In the genomic region with DNA sequence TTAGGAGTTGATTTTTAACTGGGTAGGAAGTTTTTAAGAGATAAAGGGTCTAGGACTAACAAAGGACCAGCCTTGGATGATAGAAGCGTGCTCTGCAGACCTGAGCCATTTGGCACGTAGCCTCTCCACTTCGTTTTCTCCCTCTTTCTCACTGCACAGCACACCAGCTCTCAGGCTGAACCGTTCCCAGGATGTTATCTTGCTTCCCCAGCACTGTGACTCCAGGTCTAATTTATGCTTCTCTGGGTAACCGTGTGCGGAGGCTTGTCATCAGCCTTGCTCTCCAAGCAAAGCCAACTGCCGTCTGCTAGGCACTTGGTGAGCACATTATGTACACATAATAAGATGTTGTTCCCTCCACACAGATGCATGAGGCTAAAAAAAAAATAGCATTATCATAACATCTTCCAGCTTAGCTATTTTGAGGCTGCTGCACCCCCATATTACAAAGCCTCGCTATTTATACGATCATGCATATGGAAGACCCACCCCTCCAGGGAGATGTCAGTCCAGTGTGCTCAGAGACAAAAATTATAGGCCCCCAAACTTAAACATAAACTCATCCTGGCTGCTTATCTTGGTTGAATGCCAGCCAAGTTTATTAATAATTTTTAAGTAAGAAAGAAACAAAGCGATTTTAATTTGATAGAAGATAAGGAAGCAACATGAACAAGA, we compare ENCODE assay signal across 9 mouse cellular contexts.
DNase-seq lines count a peak whose midpoint lies in the region; ATAC-seq and TF ChIP-seq lines count a peak whose summit lies in the region.
"Had no signal": no experiment of that assay in that cellular context is flagged by ENCODE, and none has a peak within 500 bp of the region (broad histone marks: within the 10 kb centered on the region; RNA-seq: fewer than 3 reads in every experiment).

No protein-coding gene starts in this region.

- H3K27me3 ChIP-seq in thymus, adult 2 months (ENCODE audit: control insufficient read depth, insufficient read depth, low read length) = no peaks in the 10 kb centered on the region; the same call in 1 of the 2 replicates
- H3K27me3 ChIP-seq: embryonic facial prominence, embryonic 13.5 days had no signal

- peak; percentile 97 for ATAC-seq in megakaryocyte-erythroid progenitor cell, adult 5-6 weeks (replicated peaks; ENCODE audit: low FRiP score, low TSS enrichment, poor library complexity, severe bottlenecking)

- no peak for TF ChIP-seq CTCF in layer of hippocampus, adult 2 months (conservative IDR thresholded peaks at IDR 0.05)
- TF ChIP-seq CTCF in thymus, adult 2 months (IDR thresholded peaks at IDR 0.05; ENCODE audit: borderline replicate concordance, control insufficient read depth, extremely low read depth, insufficient read depth, low read length, poor library complexity) = no peak

- 13% methylated on average over 10 of the region's 10 CpGs for WGBS in thymus, adult 2 months

- no peak overlapping the region for H3K4me3 ChIP-seq in layer of hippocampus, adult 2 months
- no peak overlapping the region for H3K4me3 ChIP-seq in thymus, adult 2 months (ENCODE audit: control insufficient read depth, insufficient read depth, low read length)
- H3K4me3 ChIP-seq: embryonic facial prominence, embryonic 13.5 days had no signal

- no peaks in the 10 kb centered on the region for H3K4me1 ChIP-seq in thymus, adult 2 months (replicated peaks; ENCODE audit: control insufficient read depth, insufficient read depth, low read length)

- H3K27ac ChIP-seq in layer of hippocampus, adult 2 months = peak overlapping the region; percentile 93
- H3K27ac ChIP-seq in thymus, adult 2 months (ENCODE audit: control insufficient read depth, insufficient read depth, low read length) = no peak overlapping the region
- H3K27ac ChIP-seq: embryonic facial prominence, embryonic 13.5 days had no signal

- peak; percentile 12 to 40 for DNase-seq in heart, adult 18-20 months
- no peak for DNase-seq in heart, postnatal 25 days (ENCODE audit: low spot score)
- DNase-seq in c-Kit-positive CD71-negative TER-119-negative erythroid progenitor cells, embryonic 14.5 days (ENCODE audit: low read depth) = peak; percentile 43
- peak; percentile 63 to 84 for DNase-seq in layer of hippocampus, adult 2 months (ENCODE audit: low spot score in 2 of 2)
- DNase-seq in thymus, adult 2 months = no peak
- DNase-seq in gastrocnemius, postnatal 14 days = no peak
- DNase-seq in yolk sac, embryonic 10.5 days (ENCODE audit: low spot score) = no peak

- intact Hi-C loops in heart, postnatal 25 days (cut with DNase I) = no loop called here
- intact Hi-C loops in gastrocnemius, postnatal 14 days (cut with DNase I; ENCODE audit: low total_unique reads) = no loop called here

- TF ChIP-seq POLR2A in thymus, adult 2 months (IDR thresholded peaks at IDR 0.05; ENCODE audit: control insufficient read depth, extremely low read depth, insufficient read depth, low read length, poor library complexity) = no peak

- H3K36me3 ChIP-seq in thymus, adult 2 months (ENCODE audit: control insufficient read depth, insufficient read depth, low read length) = no peaks in the 10 kb centered on the region
- H3K36me3 ChIP-seq: embryonic facial prominence, embryonic 13.5 days had no signal

Comparison
In these comparisons a context has a peak if more than half of its experiments do, and no peak if none do; other contexts are left out.
1. DNase-seq: peak in heart, adult 18-20 months (2 of 2), c-Kit-positive CD71-negative TER-119-negative erythroid progenitor cells, embryonic 14.5 days (single experiment) and layer of hippocampus, adult 2 months (2 of 2); none in heart, postnatal 25 days (single experiment), thymus, adult 2 months (single experiment), gastrocnemius, postnatal 14 days (single experiment) and yolk sac, embryonic 10.5 days (single experiment).